Mouse (Mus musculus) brain, embryonic 14.5 days (tissue): Measurements from ENCODE around the gene Hoxa9.

Experiments
- CTCF ChIP-seq: fragments of 200-500 bp; IDR thresholded peaks from 2 replicates; pipeline ENCODE4 v1.5.1; 2012; ENCODE audit warnings: inconsistent platforms, mild to moderate bottlenecking, moderate library complexity, borderline replicate concordance; ENCODE audit not compliant: insufficient read depth, insufficient read length; ENCODE audit errors: extremely low read depth
- POLR2A ChIP-seq: fragments of 200-500 bp; IDR thresholded peaks from 2 replicates; pipeline ENCODE4 v1.6.1; 2012; ENCODE audit warnings: mild to moderate bottlenecking, inconsistent platforms, borderline replicate concordance; ENCODE audit not compliant: poor library complexity, insufficient read depth, insufficient read length, severe bottlenecking; ENCODE audit errors: extremely low read depth

DNA sequence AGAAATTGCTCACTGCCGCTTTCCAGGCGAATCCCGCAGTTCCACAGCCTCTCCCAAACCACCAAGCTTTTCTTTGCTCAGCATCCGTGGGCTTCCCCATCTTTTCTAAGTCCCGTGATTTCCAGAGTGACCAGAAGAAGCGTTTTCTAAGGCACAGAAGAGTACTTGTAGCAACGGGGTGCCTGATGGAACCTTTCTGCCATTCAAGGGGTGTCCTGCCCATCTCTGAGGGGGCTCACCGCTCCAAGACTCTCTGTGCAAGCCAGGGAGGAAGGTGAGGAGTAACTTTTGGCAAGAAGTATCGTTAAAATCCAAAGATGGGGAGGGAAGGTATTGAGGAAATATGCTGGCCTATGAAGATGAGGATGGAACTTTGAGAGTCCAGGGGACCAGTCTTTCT lies 53.1 kb downstream of the Hoxa9 start:
- no peak for TF ChIP-seq CTCF
- no peak for TF ChIP-seq POLR2A
